Mouse (Mus musculus): Measurements from ENCODE around the gene Lrrc18.

The Lrrc18 gene

GRCm38 (mm10) chr14:32991082-32991481, at the start of gene Lrrc18:
Gene Lrrc18, plus strand, starts transcription at chr14:32991382.
- in situ Hi-C loops (cut with MboI, MseI): no loop called here

- in situ Hi-C loops (cut with MboI, MseI): no loop called here
These were observed 43.7 kb upstream of the Lrrc18 start for GRCm38 (mm10) chr14:32947512-32947911.

- in situ Hi-C loops (cut with MboI, MseI): no loop called here
These were observed 40.6 kb upstream of the Lrrc18 start for GRCm38 (mm10) chr14:32950312-32951301.

GRCm38 (mm10) chr14:32956486-32956885, 34.7 kb upstream of the Lrrc18 start:
- in situ Hi-C loops (cut with MboI, MseI): loop anchor here (5.0 kb wide), 1 partner anchor 184 kb away; no protein-coding TSS in a partner anchor

- in situ Hi-C loops (cut with MboI, MseI): loop anchor here (5.0 kb wide), 1 partner anchor 186 kb away; no protein-coding TSS in a partner anchor
These were observed 32.5 kb upstream of the Lrrc18 start for GRCm38 (mm10) chr14:32958671-32959070.

- in situ Hi-C loops (cut with MboI, MseI): no loop called here
These were observed 30.7 kb upstream of the Lrrc18 start for GRCm38 (mm10) chr14:32960481-32960880.

GRCm38 (mm10) chr14:32964742-32965141, 26.4 kb upstream of the Lrrc18 start:
- in situ Hi-C loops (cut with MboI, MseI): no loop called here

GRCm38 (mm10) chr14:32970700-32971099, 20.5 kb upstream of the Lrrc18 start:
- in situ Hi-C loops (cut with MboI, MseI): no loop called here

- in situ Hi-C loops (cut with MboI, MseI): no loop called here
These were observed 6.9 kb upstream of the Lrrc18 start for GRCm38 (mm10) chr14:32984176-32984738.

GRCm38 (mm10) chr14:32986659-32987058, 4.5 kb upstream of the Lrrc18 start:
- in situ Hi-C loops (cut with MboI, MseI): no loop called here

GRCm38 (mm10) chr14:32994954-32995636, 3.9 kb downstream of the Lrrc18 start:
- in situ Hi-C loops (cut with MboI, MseI): no loop called here

- in situ Hi-C loops (cut with MboI, MseI): no loop called here
These were observed 8.3 kb downstream of the Lrrc18 start for GRCm38 (mm10) chr14:32999511-32999910.

GRCm38 (mm10) chr14:33000112-33000979, 9.2 kb downstream of the Lrrc18 start:
- in situ Hi-C loops (cut with MboI, MseI): no loop called here

GRCm38 (mm10) chr14:33005114-33005513, 13.9 kb downstream of the Lrrc18 start:
- in situ Hi-C loops (cut with MboI, MseI): no loop called here

- in situ Hi-C loops (cut with MboI, MseI): no loop called here
These were observed 16.5 kb downstream of the Lrrc18 start for GRCm38 (mm10) chr14:33007638-33008037.

GRCm38 (mm10) chr14:33019050-33019449, 27.9 kb downstream of the Lrrc18 start:
- in situ Hi-C loops (cut with MboI, MseI): no loop called here

- in situ Hi-C loops (cut with MboI, MseI): no loop called here
These were observed 28.4 kb downstream of the Lrrc18 start for GRCm38 (mm10) chr14:33019606-33020005.

- in situ Hi-C loops (cut with MboI, MseI): no loop called here
These were observed 39.7 kb downstream of the Lrrc18 start for GRCm38 (mm10) chr14:33030849-33031248.

GRCm38 (mm10) chr14:33033424-33033823, 42.2 kb downstream of the Lrrc18 start:
- in situ Hi-C loops (cut with MboI, MseI): no loop called here

GRCm38 (mm10) chr14:33035386-33035785, 44.2 kb downstream of the Lrrc18 start:
- in situ Hi-C loops (cut with MboI, MseI): no loop called here

- in situ Hi-C loops (cut with MboI, MseI): no loop called here
These were observed 45.6 kb downstream of the Lrrc18 start for GRCm38 (mm10) chr14:33036811-33037210.

All from regulatory T cell (primary cell).